Mouse (Mus musculus): ENCODE data around the gene Rbfox1. TPM values are rescaled to one million over a fixed set of nuclear protein-coding genes. Genes with fewer than 3 reads are reported as not detected.

Gene Rbfox1
- not detected in 2 replicates for total RNA-seq (2017)

DNA sequence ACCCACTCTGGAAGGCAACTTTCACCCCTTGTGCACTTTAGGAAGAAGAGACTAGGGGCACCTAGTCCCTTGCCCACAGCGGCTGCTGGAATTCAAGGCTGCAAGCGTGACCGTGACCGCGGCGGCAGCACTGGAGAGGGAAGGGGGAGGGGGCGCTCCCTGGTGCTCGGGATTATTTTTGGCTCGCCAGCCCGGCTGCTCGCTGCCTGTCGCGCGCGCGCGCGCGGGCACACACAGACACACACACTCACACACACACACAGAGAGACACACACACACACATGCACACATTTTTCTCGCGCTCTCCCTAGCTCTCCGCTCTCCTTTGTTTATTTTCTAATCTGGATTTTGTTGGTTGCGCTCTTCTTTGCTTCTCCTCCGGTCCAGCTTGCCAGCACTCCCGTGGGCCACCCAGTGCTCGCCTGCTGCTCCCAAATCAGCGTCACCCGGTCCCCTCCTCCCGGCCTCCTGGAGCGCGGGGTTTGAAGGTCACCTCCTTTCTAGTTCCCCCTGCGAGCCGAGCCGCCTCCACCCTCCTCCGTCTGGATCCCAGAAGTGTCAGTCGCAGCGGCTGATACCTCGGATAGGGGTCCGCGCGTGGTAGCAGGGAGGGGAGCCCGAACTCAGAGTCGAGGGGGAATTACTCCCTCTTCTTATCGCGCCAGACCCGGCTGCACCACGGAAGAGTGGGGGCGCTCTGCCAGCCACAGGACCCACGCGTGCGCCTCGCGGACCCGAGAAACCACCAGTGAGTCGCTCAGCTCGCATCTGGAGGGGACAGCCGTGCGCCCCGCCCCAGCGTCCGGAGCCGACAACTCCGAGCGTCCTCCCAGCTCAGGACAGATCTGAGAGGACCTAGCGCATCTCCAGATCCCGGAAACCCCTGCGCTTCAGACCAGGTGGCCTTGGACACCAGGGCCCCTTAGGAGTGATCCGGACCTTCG lies at the start of gene Rbfox1:
Gene Rbfox1, plus strand, starts transcription at position 610 of the 944 bp plus-strand sequence.
- ATAC-seq (replicated peaks; ENCODE audit: low read depth, poor library complexity, severe bottlenecking): no peak

DNA sequence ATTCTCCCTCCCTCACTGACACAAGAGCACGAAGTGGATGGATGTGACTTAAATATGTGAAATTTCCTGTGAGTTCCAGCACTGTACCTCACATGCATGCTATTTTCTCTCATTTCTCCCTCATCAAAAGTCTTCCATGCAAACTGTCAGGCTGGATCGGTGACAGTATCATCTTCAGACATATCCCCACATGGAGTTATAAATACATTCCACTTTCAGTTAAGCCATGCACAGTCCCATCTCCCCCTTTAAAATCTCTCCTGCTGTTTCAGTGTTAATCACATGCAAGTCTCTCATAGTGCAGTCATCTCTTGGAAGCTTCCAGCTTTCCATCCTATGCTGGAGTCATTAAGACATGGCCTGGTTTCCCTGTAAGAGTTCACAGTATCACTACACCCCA lies 48.4 kb upstream of the Rbfox1 start:
- ATAC-seq (replicated peaks; ENCODE audit: low read depth, poor library complexity, severe bottlenecking): no peak

DNA sequence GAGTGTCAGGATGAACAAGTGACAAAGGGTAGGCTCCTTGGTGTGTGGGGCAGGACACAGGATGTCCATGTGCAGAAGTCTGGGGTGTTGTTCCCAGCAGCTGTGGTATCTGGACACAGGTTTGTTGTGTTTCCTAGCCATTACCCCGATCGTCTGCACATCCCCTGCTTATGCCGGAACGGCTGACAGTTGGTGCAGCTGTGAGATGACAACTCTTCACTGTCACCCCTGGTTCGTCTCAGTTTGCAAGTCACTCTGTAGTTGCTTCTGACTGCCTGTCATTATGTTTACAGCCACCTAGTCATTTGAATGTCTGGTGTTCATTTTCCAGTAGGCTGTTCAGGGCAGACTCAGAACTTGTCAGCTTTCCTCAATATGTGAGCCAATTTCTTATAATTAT lies 44.0 kb upstream of the Rbfox1 start:
- ATAC-seq (replicated peaks; ENCODE audit: low read depth, poor library complexity, severe bottlenecking): no peak

DNA sequence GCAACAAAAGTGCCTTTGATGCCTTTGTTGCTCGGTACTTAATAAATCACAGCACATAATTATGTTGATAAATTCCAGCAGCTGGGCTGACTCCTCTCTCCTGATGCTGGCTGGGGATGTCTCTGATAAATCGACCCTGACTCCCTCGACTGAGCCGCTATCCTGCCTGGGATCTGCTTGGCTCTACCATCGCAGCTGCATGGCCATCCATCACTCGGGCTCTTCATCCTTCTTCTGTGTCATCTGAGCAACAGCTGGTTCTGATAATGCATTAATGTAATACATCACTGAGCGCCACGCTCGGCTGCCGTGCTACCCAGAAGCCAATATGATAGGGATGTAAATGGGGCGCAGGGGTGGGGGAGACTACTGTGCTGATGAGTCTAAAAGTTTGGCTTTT lies 39.5 kb upstream of the Rbfox1 start:
- no peak for ATAC-seq (replicated peaks; ENCODE audit: low read depth, poor library complexity, severe bottlenecking)

DNA sequence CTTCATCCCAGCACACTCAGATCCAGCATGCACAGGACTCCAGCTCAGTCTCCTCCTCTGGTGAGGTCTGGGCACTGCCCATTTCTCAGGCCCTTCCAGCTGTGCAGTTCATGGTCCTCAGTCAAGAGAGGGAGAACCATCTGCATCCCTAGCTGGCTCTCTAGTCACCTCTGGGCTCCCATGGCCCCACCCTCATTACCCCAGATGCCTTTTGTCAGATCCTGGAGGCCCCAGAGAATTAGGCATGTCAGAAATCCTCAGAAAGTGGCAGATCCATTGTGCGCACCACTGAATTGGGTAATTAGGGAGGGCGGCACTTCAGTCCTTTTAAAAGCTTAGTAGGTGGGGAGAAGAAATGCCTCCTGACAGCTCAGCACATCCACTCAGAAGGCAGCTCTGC lies 32.1 kb upstream of the Rbfox1 start:
- ATAC-seq (replicated peaks; ENCODE audit: low read depth, poor library complexity, severe bottlenecking): no peak

DNA sequence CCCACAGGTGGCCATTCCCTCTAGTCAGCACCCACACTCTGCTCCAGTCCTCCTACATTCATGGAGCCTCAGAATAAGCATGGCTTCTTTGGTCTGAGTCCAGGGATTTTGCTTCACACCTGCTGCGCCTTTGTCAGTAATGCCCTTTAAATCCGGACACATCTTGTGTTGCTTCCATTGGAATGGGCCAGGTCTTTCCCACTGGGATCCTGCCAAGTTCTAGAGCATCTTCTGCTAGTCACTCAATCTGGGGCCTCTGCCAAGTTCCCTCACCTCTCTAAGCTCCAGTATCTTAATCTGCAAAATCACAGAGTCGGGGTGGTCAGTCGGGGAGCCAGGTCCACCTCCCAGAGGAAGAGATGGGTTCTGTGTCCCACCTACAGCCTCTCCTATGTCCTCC lies 20.8 kb upstream of the Rbfox1 start:
- ATAC-seq (replicated peaks; ENCODE audit: low read depth, poor library complexity, severe bottlenecking): no peak

DNA sequence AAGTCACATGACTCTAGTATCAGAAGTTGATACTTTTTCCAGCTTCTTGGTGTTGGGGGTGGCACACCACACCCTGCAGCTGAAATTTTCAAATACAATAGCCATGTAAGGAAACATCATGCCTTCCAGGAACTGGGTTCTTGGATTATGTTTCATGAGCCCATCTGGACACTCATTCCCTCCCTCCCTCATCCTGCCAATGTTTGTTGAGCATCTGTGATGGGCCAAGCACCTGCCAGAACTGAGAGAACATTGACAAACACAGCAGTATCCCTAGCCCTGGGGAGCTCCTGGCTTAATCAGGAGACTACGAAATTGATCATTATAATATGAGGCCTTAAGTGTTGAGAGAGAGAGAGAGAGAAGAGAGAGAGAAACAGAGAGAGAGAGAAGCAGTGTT lies 18.2 kb upstream of the Rbfox1 start:
- no peak for ATAC-seq (replicated peaks; ENCODE audit: low read depth, poor library complexity, severe bottlenecking)

DNA sequence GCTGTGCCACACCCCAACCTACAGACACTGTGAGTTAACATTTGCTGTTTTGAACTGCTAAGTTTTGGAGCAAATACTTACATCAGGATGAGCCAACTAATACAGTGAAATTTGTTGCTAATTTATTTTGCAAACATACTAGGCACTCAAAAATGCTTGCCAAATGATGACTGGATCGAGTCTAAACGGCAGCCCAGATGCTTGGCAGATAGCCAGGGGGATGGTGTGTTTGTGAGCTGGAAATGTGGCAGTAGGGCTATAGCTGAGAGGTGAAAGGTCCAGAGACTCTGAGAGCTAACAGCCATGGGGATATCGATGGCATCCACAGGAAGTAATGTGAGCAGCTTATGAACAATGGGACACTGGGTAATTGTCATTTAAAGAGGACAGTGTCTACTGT lies 14.8 kb upstream of the Rbfox1 start:
- no peak for ATAC-seq (replicated peaks; ENCODE audit: low read depth, poor library complexity, severe bottlenecking)

DNA sequence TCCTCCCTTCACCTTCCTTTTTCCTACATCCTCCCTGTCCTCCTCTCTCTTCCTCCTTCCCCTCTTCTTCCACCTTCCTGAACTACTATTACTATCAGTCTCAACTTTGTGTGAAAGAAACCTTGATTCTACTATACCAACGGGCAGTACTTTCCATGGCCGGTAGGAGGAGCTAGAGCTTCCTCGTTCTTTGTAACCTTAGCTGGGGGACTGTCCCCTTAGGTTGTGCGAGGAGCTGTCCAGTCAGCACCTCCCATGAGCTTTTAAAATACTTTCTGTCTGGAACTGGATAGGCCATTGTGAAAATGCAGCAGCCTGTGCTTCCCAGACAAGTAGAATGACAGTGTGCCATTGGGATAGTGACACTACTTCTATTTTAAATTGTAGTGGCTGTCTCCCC lies 3.3 kb upstream of the Rbfox1 start:
- ATAC-seq (replicated peaks; ENCODE audit: low read depth, poor library complexity, severe bottlenecking): peak; percentile 94

DNA sequence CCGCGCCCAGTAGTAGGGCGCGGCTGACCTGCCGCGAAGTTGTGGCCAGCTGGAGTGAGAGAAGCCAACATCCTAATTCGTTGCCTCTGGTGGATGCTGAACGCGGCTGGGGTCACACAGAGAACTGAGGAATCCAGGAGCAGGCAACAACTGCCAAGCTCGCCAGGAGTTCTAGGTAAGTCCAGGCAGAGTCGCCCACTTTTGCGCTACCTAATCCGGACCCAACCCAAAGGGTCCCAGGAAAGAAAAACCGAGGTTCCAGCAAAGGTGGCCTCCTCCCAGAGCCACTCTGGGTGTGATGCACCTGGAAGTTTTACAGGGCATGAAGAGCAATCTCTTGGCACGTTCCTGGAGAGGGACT lies 515 bp downstream of the Rbfox1 start:
- ATAC-seq (replicated peaks; ENCODE audit: low read depth, poor library complexity, severe bottlenecking): no peak

DNA sequence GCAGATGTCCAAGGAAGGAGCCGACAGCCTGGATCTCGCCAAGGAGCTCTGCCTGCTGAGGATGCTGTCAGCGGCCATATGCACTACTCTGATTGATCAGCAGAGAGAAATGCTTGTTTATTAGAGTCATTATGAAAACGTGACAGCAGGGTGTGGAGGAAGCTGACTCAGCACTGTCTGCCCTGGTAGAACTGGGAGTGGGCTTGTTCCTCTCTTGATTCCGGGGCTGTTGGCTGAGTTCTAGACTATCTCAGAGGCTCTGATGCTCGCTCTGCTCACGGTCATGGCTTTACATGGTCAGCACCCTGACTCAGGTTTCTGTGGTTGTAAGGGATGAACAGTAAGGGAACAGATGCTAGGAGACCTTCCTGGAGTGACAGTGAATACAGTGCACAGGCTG lies 10.4 kb downstream of the Rbfox1 start:
- ATAC-seq (replicated peaks; ENCODE audit: low read depth, poor library complexity, severe bottlenecking): no peak

DNA sequence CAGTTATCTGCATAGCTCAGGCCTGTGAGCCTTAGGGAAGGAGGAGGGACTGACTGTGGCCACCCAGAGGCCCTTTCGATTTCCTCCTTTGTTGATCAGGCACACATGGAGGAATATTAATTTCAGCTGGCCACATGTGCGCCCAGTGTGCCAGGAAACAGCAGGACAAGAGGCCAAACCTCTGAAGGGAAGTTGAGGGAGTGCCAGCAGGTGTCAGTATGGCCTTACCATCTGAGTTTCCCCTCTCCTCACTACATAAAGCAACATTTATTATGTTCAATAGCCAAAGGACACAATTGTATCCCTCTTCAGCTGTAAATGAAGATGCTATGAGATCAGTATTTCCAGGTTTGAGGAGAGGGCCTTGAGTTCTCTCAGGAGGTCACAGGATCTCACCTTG lies 13.2 kb downstream of the Rbfox1 start:
- ATAC-seq (replicated peaks; ENCODE audit: low read depth, poor library complexity, severe bottlenecking): no peak

DNA sequence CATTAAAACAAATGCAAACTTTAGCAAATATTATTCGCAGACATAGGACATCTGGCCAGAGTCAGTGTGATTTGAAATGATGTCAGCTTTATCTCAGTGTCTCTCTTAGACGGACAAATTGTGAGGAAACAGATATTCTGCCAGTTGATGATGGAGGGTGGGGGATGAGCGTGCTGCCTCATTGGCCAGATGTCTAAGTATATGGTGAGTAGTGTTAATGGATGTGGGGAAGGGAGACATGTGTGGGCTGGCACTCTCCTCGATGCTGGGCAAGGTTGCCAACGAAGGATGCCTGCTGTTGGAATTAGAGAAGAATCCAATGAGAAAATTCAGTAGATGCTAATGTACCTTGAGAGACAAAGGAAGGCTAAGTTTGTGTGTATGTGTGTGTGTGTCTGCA lies 25.6 kb downstream of the Rbfox1 start:
- ATAC-seq (replicated peaks; ENCODE audit: low read depth, poor library complexity, severe bottlenecking): no peak

DNA sequence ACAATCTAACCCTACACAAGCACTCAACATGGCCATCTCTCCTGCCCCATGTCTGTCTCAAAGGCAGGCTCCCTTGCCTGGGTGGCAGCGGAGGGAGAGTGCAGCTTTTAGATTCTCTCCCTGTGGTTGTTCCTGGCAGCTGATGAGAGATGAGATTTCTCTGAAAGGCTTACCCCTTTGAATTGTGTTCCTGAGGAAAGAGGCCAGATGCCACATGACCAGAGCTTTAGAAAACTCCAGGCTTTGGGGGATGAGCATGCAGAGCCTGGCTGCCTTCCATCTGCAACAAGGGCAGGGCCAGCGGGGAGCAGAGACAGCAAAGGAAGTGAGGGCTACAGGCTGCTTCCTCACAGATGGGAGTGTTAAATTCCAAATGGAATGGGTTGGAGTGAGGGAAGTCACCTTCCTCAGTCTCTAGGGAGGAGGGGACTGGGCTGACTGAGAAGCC lies 26.7 kb downstream of the Rbfox1 start:
- ATAC-seq (replicated peaks; ENCODE audit: low read depth, poor library complexity, severe bottlenecking): no peak

DNA sequence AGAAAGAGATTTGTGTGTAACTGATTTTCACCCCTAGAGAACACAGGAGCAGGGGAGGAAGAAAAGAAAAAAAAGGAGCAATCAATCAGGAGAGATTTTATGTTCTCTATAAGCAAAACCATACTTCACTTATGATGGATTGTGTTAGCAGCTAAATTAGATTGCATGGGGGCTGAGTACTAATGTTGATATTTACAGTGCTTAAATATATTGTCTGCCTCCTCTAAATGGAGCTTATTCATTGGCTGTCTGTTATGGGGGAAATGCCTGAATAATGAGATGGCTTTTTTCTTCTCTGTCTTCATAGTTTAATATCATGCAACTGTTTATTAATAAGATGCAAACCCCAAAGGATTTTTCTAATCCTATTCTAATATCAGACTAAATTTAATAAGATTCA lies 32.8 kb downstream of the Rbfox1 start:
- ATAC-seq (replicated peaks; ENCODE audit: low read depth, poor library complexity, severe bottlenecking): no peak

DNA sequence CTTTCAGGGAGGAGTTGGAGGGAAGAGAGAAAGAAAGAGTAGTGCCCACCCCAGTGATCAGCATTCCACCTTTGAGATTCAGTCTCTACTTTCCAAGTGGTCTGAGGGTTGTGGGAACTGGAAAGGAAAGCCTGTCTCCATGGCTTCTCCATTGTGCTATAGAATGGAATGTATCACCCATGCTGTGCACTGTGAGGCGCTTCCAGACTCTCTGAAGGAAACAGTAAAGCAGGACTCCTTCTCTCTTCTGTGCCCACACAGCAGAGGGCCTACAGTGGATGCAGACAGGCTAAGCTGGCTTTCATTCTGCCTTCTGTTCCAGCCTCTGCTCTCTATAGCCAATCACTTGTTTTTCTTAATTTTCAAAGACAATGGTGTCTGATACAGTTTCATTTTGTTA lies 41.8 kb downstream of the Rbfox1 start:
- no peak for ATAC-seq (replicated peaks; ENCODE audit: low read depth, poor library complexity, severe bottlenecking)

DNA sequence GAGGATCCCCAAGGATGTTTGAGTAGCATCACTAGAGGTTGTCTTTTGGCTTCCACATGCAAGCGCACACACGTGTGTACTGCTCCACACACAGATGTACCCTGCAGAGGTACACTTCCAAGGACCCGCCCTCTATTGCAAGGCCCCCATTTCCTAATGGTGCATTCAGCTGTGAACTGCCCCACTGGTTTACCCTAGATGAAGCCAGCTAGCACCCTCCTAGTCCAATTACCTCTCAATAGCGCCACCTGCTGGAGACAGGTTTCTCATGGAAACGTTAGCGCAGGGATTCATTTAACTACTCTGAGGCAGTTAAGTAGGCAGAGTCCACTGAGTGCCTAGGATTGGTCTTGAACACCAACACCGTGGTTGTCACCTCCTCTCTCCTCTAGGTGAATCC lies 46.5 kb downstream of the Rbfox1 start:
- ATAC-seq (replicated peaks; ENCODE audit: low read depth, poor library complexity, severe bottlenecking): peak; percentile 87

DNA sequence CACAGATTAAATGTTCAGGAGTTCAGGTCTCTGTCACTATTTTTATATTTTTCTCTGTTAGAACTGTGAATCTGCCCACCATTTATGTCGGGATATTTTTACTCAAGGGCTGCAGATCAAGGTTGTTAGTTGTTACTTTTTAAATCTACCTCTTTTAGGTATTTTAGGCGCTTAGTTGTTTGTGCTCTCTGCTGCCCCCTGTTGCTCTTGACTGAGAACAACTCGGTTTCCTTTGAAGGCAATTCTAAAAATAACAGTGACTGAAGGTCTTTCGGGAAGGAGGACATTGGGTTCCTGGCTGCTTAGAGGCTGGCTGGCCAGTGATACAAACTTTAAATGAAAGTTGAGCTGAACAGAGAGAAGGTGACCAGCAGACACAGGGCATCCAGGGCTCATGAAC lies 54.9 kb downstream of the Rbfox1 start:
- 0 out of 2 replicates have a peak, but pooled peaks have one; percentile 18 for ATAC-seq (replicated peaks; ENCODE audit: low read depth, poor library complexity, severe bottlenecking)

DNA sequence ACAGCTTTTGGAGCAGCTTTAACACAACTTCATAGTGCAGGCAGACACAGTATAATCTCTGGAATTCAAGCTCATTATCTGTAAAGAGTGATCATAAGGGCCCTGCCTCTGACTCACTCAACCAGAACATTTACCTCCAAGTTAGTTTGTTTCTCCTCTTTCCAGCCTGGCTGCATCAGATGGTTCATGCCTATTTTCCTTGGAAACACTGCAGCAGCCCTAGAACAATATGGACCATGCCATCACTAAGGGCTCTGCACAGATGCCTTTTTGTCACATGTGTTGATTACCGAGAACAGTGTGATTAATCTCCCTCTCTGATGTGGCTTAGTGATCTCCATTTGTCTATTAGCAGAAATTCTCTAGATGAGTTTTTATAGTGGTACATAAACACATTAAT lies 60.5 kb downstream of the Rbfox1 start:
- ATAC-seq (replicated peaks; ENCODE audit: low read depth, poor library complexity, severe bottlenecking): no peak

DNA sequence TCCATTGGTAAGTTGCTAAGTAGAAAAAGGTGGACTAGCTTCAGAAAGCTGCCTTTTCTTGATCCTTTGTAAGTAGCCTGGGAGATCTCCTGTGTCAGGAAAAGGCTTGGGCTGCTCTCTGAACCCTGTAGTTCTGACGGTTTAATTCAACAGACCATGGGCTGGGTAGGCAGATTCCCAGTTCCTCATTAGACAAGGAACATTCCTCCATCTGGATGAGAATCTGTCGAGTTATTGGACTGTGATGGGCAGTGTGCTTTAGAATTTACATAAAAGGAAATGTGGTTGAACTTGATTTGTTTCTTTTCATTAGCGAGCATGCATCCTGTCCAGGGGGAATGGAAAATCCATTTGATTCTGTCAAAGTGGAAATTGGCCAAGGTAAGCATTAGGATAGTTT lies 68.0 kb downstream of the Rbfox1 start:
- no peak for ATAC-seq (replicated peaks; ENCODE audit: low read depth, poor library complexity, severe bottlenecking)

DNA sequence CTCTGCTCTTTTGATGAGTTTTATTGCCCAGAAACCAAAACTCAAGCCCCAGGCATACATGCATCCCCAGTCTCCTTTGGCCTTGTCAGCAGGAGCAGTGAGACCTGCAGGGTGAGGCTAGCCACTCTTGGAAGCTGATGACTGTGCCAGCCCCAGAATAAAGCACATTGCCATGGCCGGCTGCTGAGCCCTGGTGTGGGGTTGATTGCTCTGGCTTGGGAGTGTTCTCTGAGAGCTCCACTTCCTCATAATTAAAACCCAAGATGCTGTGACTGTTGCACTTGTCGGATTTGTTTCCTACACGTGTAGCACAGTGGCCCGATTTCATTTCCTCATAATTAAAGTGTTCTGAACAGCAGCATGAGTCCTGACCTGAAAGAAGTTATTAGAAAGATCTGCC lies 72.3 kb downstream of the Rbfox1 start:
- ATAC-seq (replicated peaks; ENCODE audit: low read depth, poor library complexity, severe bottlenecking): peak; percentile 25; the same call in 1 of the 2 replicates

DNA sequence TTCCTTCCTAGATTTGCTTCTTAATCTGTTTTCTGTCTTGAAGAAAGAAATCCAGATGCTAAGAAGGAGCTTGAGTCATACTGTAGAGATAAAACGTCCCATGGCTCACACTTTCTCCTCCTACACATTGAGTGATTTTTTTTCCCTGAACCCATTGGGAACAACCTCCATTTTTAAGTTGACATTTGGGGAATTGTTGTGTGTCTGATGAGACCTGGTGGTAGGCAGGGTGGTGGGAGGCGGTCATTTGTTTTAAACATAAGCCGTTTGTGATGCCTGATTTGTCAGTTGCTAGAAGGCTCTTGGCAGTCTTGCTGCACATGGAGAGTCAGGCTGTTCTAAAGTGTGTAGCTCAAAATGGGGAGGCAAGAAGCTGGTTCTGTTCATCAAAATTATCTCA lies 76.6 kb downstream of the Rbfox1 start:
- ATAC-seq (replicated peaks; ENCODE audit: low read depth, poor library complexity, severe bottlenecking): no peak
